Comparison of ENCODE assay signal across 8 mouse cellular contexts in genomic region chr5:103161196-103161540, GRCm38 (mm10). TPM values are rescaled to one million over a fixed set of nuclear protein-coding genes. Genes with fewer than 3 reads are reported as not detected.
DNase-seq lines count a peak whose midpoint lies in the region; ATAC-seq lines count a peak whose summit lies in the region.

No protein-coding gene starts in this region.

- DNase-seq in Muller cell, postnatal 12 days (ENCODE audit: inconsistent ontology term) = peak; percentile 94
- DNase-seq in cerebellum, adult 11 months = peak; percentile 22
- peak; percentile 35 to 59 for DNase-seq in frontal cortex, postnatal 10 days (ENCODE audit: low spot score in 2 of 2)
- peak; percentile 2 for DNase-seq in lung, postnatal 25 days (ENCODE audit: low spot score)
- no peak for DNase-seq in urinary bladder, postnatal 14 days (ENCODE audit: low spot score)
- DNase-seq in kidney, postnatal 25 days = no peak
- no peak for DNase-seq in kidney, postnatal 36 days

- ATAC-seq in activated CD4-positive, CD25-positive, alpha-beta regulatory T cell, adult 4 months = no peak

RNA-seq across cellular contexts. Expression of gene Mapk10, which starts 50.0 kb away (rescaled TPM):
- polyA plus RNA-seq in activated CD4-positive, CD25-positive, alpha-beta regulatory T cell, adult 4 months (2017; shearing (Covaris generic)) = under 1 TPM in 1 of 2 experiments, not detected in 1; 0.07 TPM

Comparison
In these comparisons a context has a peak if more than half of its experiments do, and no peak if none do; other contexts are left out.
1. DNase-seq: peak in Muller cell, postnatal 12 days (single experiment), cerebellum, adult 11 months (single experiment), frontal cortex, postnatal 10 days (2 of 2) and lung, postnatal 25 days (single experiment); none in urinary bladder, postnatal 14 days (single experiment), kidney, postnatal 25 days (0 of 2) and kidney, postnatal 36 days (0 of 2).